Mouse (Mus musculus): ENCODE data around the gene Ikzf4.

DNA sequence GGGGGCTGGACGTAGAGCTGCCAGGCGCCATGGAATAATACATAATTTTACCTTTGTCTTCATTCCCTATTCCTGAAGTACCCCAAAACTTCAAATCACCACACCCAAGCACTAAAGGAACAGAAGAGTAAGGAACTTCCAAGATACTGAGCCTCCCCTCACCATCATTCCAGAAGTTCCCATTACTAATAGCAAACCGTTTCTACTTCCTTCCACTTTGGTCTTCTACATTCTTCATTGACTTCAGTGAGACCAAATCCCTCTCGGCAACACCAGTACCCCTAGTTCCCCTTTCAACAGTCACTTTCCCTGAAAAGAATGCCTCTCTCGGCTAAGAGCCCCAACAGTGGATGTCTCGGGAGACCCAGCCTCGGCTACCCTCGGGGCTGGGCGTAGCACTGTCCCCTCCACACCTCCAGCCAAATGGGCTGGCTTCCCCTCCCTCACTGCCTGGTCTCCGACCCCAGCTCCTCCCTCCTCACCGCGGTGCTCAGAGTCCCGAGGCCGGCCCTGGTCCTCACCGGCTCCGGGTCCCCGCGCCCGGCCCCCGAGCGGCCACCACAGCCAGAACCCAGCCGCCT lies 49.7 kb upstream of the Ikzf4 start:
- no peak for TF ChIP-seq CTCF (conservative IDR thresholded peaks at IDR 0.05; ENCODE audit: low read length)
- no peak for TF ChIP-seq POU5F1 (IDR thresholded peaks at IDR 0.05; ENCODE audit: borderline replicate concordance, low read length)

Measured in E14TG2a.4 (cell line).